In the genomic region with DNA sequence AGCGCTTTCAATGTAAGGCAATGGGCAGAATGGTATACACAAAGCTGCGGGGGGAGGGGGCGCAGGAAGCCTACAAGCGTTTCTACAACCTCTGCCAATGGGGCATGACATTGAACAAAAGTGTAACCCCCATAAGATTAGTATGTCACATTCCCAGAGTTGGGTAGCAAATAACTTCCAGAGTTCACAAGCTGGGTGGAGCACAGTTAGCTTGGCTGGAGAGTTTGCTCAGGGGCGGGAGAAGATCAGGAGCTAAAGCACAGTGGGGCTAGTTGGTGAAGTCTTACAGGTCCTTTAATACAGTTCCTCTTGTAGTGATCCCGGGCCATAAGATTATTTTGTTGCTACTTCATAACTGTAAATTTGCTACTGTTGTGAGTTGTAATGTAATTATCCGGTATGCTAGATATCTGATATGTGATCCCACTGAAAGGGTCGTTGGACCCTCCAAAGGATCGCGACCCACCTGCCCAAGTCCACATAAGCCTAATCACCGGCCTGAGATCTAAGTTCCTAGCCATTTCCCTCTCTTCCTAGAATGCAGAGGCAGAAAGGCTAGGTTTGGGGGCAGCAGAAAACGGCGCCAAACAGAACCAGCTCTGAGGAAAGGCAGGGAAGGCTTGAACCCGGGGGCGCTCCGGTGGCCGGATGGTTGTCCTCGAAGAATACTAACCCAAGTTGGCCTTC, we compare ENCODE assay signal across 8 mouse cellular contexts. TPM values are rescaled to one million over a fixed set of nuclear protein-coding genes. Genes with fewer than 3 reads are reported as not detected.
DNase-seq lines count a peak whose midpoint lies in the region; ATAC-seq and TF ChIP-seq lines count a peak whose summit lies in the region.

No protein-coding gene starts in this region.

- peak overlapping the region; percentile 64 for H3K4me2 ChIP-seq in kidney, postnatal 0 days (ENCODE audit: low read length)
- H3K4me2 ChIP-seq in midbrain, embryonic 14.5 days (ENCODE audit: low read length), result peak overlapping the region; percentile 90

- H3K4me1 ChIP-seq in ES-E14 (ENCODE audit: control insufficient read depth in 2 of 2, insufficient read depth in 2 of 2, low read length in 2 of 2, poor library complexity in 1 of 2), result peaks cover 7 to 9% of the 10 kb centered on the region in 2 experiments; a peak in 2 of 4 replicates
- H3K4me1 ChIP-seq in kidney, postnatal 0 days (replicated peaks; ENCODE audit: insufficient read depth, low read length), result peaks cover 32% of the 10 kb centered on the region
- peaks cover 22% of the 10 kb centered on the region for H3K4me1 ChIP-seq in midbrain, embryonic 14.5 days (ENCODE audit: control insufficient read depth, insufficient read depth, low read length)

- intact Hi-C loops in gastrocnemius, adult 2 months (cut with DNase I), result no loop called here
- intact Hi-C loops in gastrocnemius, postnatal 36 days (cut with DNase I), result no loop called here
- intact Hi-C loops in left cerebral cortex, postnatal 10 days (cut with DNase I), result no loop called here

- WGBS in kidney, postnatal 0 days, result 10% methylated on average over 18 of the region's 18 CpGs
- WGBS in midbrain, embryonic 14.5 days, result 14% methylated on average over 18 of the region's 18 CpGs

- no peak for TF ChIP-seq CTCF in gastrocnemius, adult 2 months (IDR thresholded peaks at IDR 0.05)
- no peak for TF ChIP-seq CTCF in kidney, postnatal 0 days (IDR thresholded peaks at IDR 0.05; ENCODE audit: low read depth)

- peaks cover 2% of the 10 kb centered on the region; the same call in 1 of the 2 replicates for H3K36me3 ChIP-seq in ES-E14 (ENCODE audit: control insufficient read depth, insufficient read depth, low read length, poor library complexity, severe bottlenecking)
- 0 out of 2 replicates have a peak, but pooled peaks cover 9% of the 10 kb centered on the region for H3K36me3 ChIP-seq in kidney, postnatal 0 days (ENCODE audit: insufficient read depth, low read length)
- no peaks in the 10 kb centered on the region for H3K36me3 ChIP-seq in midbrain, embryonic 14.5 days (ENCODE audit: control insufficient read depth, insufficient read depth, low read length)

- ATAC-seq in erythroid progenitor cell, adult 5-6 weeks (replicated peaks; ENCODE audit: low FRiP score, poor library complexity, severe bottlenecking), result peak; percentile 76
- no peak for ATAC-seq in kidney, postnatal 0 days (replicated peaks; ENCODE audit: low FRiP score, low read depth)
- peak; percentile 49; the same call in 1 of the 2 replicates for ATAC-seq in midbrain, embryonic 14.5 days (ENCODE audit: low FRiP score, low TSS enrichment)

- no peaks in the 10 kb centered on the region for H3K9me3 ChIP-seq in ES-E14 (ENCODE audit: control insufficient read depth, insufficient read depth, low read depth, low read length)
- H3K9me3 ChIP-seq in kidney, postnatal 0 days (replicated peaks; ENCODE audit: low read length), result no peaks in the 10 kb centered on the region
- no peaks in the 10 kb centered on the region for H3K9me3 ChIP-seq in midbrain, embryonic 14.5 days (ENCODE audit: control insufficient read depth, low read length)

- in situ Hi-C loops in ES-E14 (cut with MboI; ENCODE audit: low sequenced_read_pairs in 2 of 2, unreplicated experiment in 2 of 2), result no loop called here

- H3K27ac ChIP-seq in gastrocnemius, adult 2 months, result peak overlapping the region; percentile 96
- H3K27ac ChIP-seq in ES-E14 (ENCODE audit: insufficient read depth, low read depth, low read length, poor library complexity, severe bottlenecking), result no peak overlapping the region
- H3K27ac ChIP-seq in kidney, postnatal 0 days, result peak overlapping the region; percentile 82
- peak overlapping the region; percentile 82 for H3K27ac ChIP-seq in midbrain, embryonic 14.5 days (replicated peaks; ENCODE audit: low read depth, low read length)

- H3K4me3 ChIP-seq in gastrocnemius, adult 2 months, result peak overlapping the region; percentile 93
- peak overlapping the region; percentile 79 to 97 for H3K4me3 ChIP-seq in ES-E14 (ENCODE audit: insufficient read depth in 1 of 2, low read depth in 1 of 2, low read length in 2 of 2, poor library complexity in 1 of 2, severe bottlenecking in 1 of 2)
- peak overlapping the region; percentile 73 for H3K4me3 ChIP-seq in kidney, postnatal 0 days (replicated peaks; ENCODE audit: low read depth, low read length)
- H3K4me3 ChIP-seq in midbrain, embryonic 14.5 days (replicated peaks; ENCODE audit: low read depth, low read length), result peak overlapping the region; percentile 100

- H3K9ac ChIP-seq in ES-E14 (ENCODE audit: insufficient read depth, low read depth, low read length, poor library complexity, severe bottlenecking), result peak overlapping the region; percentile 95
- peak overlapping the region; percentile 90 for H3K9ac ChIP-seq in kidney, postnatal 0 days (ENCODE audit: low read depth, low read length)
- H3K9ac ChIP-seq in midbrain, embryonic 14.5 days (replicated peaks; ENCODE audit: low read length), result peak overlapping the region; percentile 92

- DNase-seq in gastrocnemius, adult 2 months, result no peak
- no peak for DNase-seq in gastrocnemius, postnatal 25 days
- DNase-seq in ES-E14 (ENCODE audit: low read depth, low spot score), result no peak
- DNase-seq in kidney, postnatal 0 days (ENCODE audit: low spot score), result peak; percentile 46
- no peak for DNase-seq in midbrain, embryonic 14.5 days
- no peak for DNase-seq in gastrocnemius, postnatal 36 days
- no peak for DNase-seq in left cerebral cortex, postnatal 10 days (ENCODE audit: extremely low spot score in 1 of 2, low spot score in 2 of 2)

- H3K27me3 ChIP-seq in kidney, postnatal 0 days (ENCODE audit: insufficient read depth, low read length), result no peaks in the 10 kb centered on the region
- no peaks in the 10 kb centered on the region for H3K27me3 ChIP-seq in midbrain, embryonic 14.5 days (ENCODE audit: control insufficient read depth, insufficient read depth, low read length)

TF ChIP-seq in ES-E14, 5 proteins besides CTCF, POLR2A, EP300 and RAD21:
- TF ChIP-seq MAFK (IDR thresholded peaks at IDR 0.05; ENCODE audit: insufficient read depth, low read depth, low read length) (no peak), ZNF384 (IDR thresholded peaks at IDR 0.05; ENCODE audit: low read depth, low read length) (no peak), ZC3H11A (IDR thresholded peaks at IDR 0.05; ENCODE audit: borderline replicate concordance, low read depth, low read length) (no peak), CHD2 (IDR thresholded peaks at IDR 0.05; ENCODE audit: low read depth, low read length) (no peak), HCFC1 (IDR thresholded peaks at IDR 0.05; ENCODE audit: borderline replicate concordance, insufficient read depth, low read length) (no peak)

RNA-seq across cellular contexts. Expression of gene Prox2, which starts 0.4 kb away (rescaled TPM):
- 1 to 10 TPM; 1.7 to 3.0 TPM for total RNA-seq in gastrocnemius, adult 2 months (2021)
- total RNA-seq in gastrocnemius, postnatal 25 days (2021), result 1 to 10 TPM; 2.2 to 2.3 TPM
- total RNA-seq in ES-E14 (2012; rRNA removed), result 0.98 and 1.8 TPM in 2 replicates
- 7.5 and 14.1 TPM in 2 replicates for total RNA-seq in erythroid progenitor cell, adult 5-6 weeks (2015; ENCODE audit: low replicate concordance)
- total RNA-seq in erythroid progenitor cell, adult 5-6 weeks (2017; ENCODE audit: low replicate concordance), result 6.0 and 21.6 TPM in 2 replicates
- 3.0 and 3.3 TPM in 2 replicates for polyA plus RNA-seq in kidney, postnatal 0 days (2015; fragmentation: Nextera tagmentation; extraction: Ambion mirVana)
- 1.7 and 2.1 TPM in 2 replicates for polyA plus RNA-seq in midbrain, embryonic 14.5 days (2014; fragmentation: Nextera tagmentation; extraction: Ambion mirVana)
- 1 to 10 TPM; 1.1 to 2.2 TPM for total RNA-seq in gastrocnemius, postnatal 36 days (2021)
- total RNA-seq in left cerebral cortex, postnatal 10 days (2021), result 1 to 10 TPM in 1 of 2 experiments, under 1 TPM in 1; 0.51 to 1.0 TPM

RNA-seq across cellular contexts. Expression of gene Dlst, which starts 0.5 kb away (rescaled TPM):
- 100 to 1,000 TPM; 247 to 365 TPM for total RNA-seq in gastrocnemius, adult 2 months (2021)
- 100 to 1,000 TPM; 326 to 330 TPM for total RNA-seq in gastrocnemius, postnatal 25 days (2021)
- 85.3 and 98.8 TPM in 2 replicates for total RNA-seq in ES-E14 (2012; rRNA removed)
- 106 and 118 TPM in 2 replicates for total RNA-seq in erythroid progenitor cell, adult 5-6 weeks (2015; ENCODE audit: low replicate concordance)
- 181 and 293 TPM in 2 replicates for total RNA-seq in erythroid progenitor cell, adult 5-6 weeks (2017; ENCODE audit: low replicate concordance)
- 123 and 131 TPM in 2 replicates for polyA plus RNA-seq in kidney, postnatal 0 days (2015; fragmentation: Nextera tagmentation; extraction: Ambion mirVana)
- polyA plus RNA-seq in midbrain, embryonic 14.5 days (2014; fragmentation: Nextera tagmentation; extraction: Ambion mirVana), result 67.9 and 98.0 TPM in 2 replicates
- 100 to 1,000 TPM; 286 to 336 TPM for total RNA-seq in gastrocnemius, postnatal 36 days (2021)
- total RNA-seq in left cerebral cortex, postnatal 10 days (2021), result 100 to 1,000 TPM; 171 to 180 TPM

RNA-seq across cellular contexts. Expression of gene Rps6kl1, which starts 40.9 kb away (rescaled TPM):
- total RNA-seq in gastrocnemius, adult 2 months (2021), result 1 to 10 TPM in 1 of 2 experiments, under 1 TPM in 1; 0.94 to 1.1 TPM
- total RNA-seq in gastrocnemius, postnatal 25 days (2021), result 1 to 10 TPM in 1 of 2 experiments, under 1 TPM in 1; 0.95 to 1.1 TPM
- total RNA-seq in ES-E14 (2012; rRNA removed), result 4.0 and 7.8 TPM in 2 replicates
- total RNA-seq in erythroid progenitor cell, adult 5-6 weeks (2015; ENCODE audit: low replicate concordance), result not detected in 2 replicates
- not detected in 2 replicates for total RNA-seq in erythroid progenitor cell, adult 5-6 weeks (2017; ENCODE audit: low replicate concordance)
- 0.87 and 1.1 TPM in 2 replicates for polyA plus RNA-seq in kidney, postnatal 0 days (2015; fragmentation: Nextera tagmentation; extraction: Ambion mirVana)
- polyA plus RNA-seq in midbrain, embryonic 14.5 days (2014; fragmentation: Nextera tagmentation; extraction: Ambion mirVana), result 22.2 and 27.1 TPM in 2 replicates
- total RNA-seq in gastrocnemius, postnatal 36 days (2021), result 1 to 10 TPM in 1 of 2 experiments, under 1 TPM in 1; 0.64 to 1.1 TPM
- total RNA-seq in left cerebral cortex, postnatal 10 days (2021), result 10 to 100 TPM; 38.8 to 39.5 TPM
